20 mouse cellular contexts compared by ENCODE assay signal in genomic region chr9:110638611-110639021, GRCm38 (mm10). TPM values are rescaled to one million over a fixed set of nuclear protein-coding genes. Genes with fewer than 3 reads are reported as not detected.
DNase-seq lines count a peak whose midpoint lies in the region; TF ChIP-seq lines count a peak whose summit lies in the region.
"Had no signal": no experiment of that assay in that cellular context is flagged by ENCODE, and none has a peak within 500 bp of the region (broad histone marks: within the 10 kb centered on the region; RNA-seq: fewer than 3 reads in every experiment).

No protein-coding gene starts in this region.

- H3K4me3 ChIP-seq in E14TG2a.4 (replicated peaks; ENCODE audit: low read length), result peak overlapping the region; percentile 64
- H3K4me3 ChIP-seq: forebrain, embryonic 12.5 days; gastrocnemius, adult 2 months; heart, adult 2 months; heart, embryonic 15.5 days; left cerebral cortex, adult 2 months; limb, embryonic 13.5 days; liver, embryonic 13.5 days; midbrain, embryonic 15.5 days had no signal

- H3K4me1 ChIP-seq in E14TG2a.4 (replicated peaks; ENCODE audit: low read depth, low read length), result peaks cover 61% of the 10 kb centered on the region
- H3K4me1 ChIP-seq: heart, embryonic 15.5 days; midbrain, embryonic 15.5 days had no signal

- no peaks in the 10 kb centered on the region for H3K9me3 ChIP-seq in E14TG2a.4 (ENCODE audit: low read length)
- H3K9me3 ChIP-seq: forebrain, embryonic 12.5 days; heart, embryonic 15.5 days; limb, embryonic 13.5 days; liver, embryonic 13.5 days; midbrain, embryonic 15.5 days had no signal

- intact Hi-C loops in left cerebral cortex, postnatal 4 days (cut with DNase I), result loop anchor here (5.0 kb wide), 1 partner anchor 59 kb away; no protein-coding TSS in a partner anchor

- peaks cover 23% of the 10 kb centered on the region for H3K27me3 ChIP-seq in E14TG2a.4 (ENCODE audit: insufficient read depth, low read length)
- H3K27me3 ChIP-seq: liver, embryonic 13.5 days had no signal

- TF ChIP-seq CTCF in E14TG2a.4 (conservative IDR thresholded peaks at IDR 0.05; ENCODE audit: low read length), result no peak

- peaks cover 65% of the 10 kb centered on the region for H3K36me3 ChIP-seq in E14TG2a.4 (ENCODE audit: insufficient read depth, low read length)
- H3K36me3 ChIP-seq: limb, embryonic 13.5 days; midbrain, embryonic 15.5 days had no signal

- peak; percentile 67 for DNase-seq in left cerebral cortex, postnatal 4 days
- no peak for DNase-seq in left cerebral cortex, adult 8-10 months (ENCODE audit: low spot score in 2 of 2)
- DNase-seq in cerebellum, adult 11 months, result peak; percentile 57
- peak; percentile 77 for DNase-seq in cerebellum, postnatal 10 days
- no peak for DNase-seq in layer of hippocampus, adult 11-12 months (ENCODE audit: low spot score)
- no peak for DNase-seq in gastrocnemius, postnatal 4 days (ENCODE audit: low spot score in 2 of 2)
- DNase-seq in right cerebral cortex, postnatal 36 days (ENCODE audit: low spot score in 2 of 2), result no peak
- DNase-seq: adrenal gland, adult 2 months; gastrocnemius, adult 2 months; heart, adult 2 months; kidney, adult 11 months; kidney, postnatal 14 days; liver, embryonic 13.5 days; thymus, postnatal 25 days had no signal

RNA-seq across cellular contexts. Expression of gene Nradd, which starts 14.4 kb away (rescaled TPM):
- 1 to 10 TPM; 5.9 to 8.6 TPM for total RNA-seq in left cerebral cortex, postnatal 4 days (2021)
- total RNA-seq in left cerebral cortex, adult 8-10 months (2022), result 1 to 10 TPM; 1.4 to 2.9 (median 2.6) TPM
- 1 to 10 TPM; 4.0 to 4.3 TPM for total RNA-seq in gastrocnemius, postnatal 4 days (2021)

RNA-seq across cellular contexts. Expression of gene Nbeal2, which starts 15.3 kb away (rescaled TPM):
- 10 to 100 TPM; 13.0 to 14.6 TPM for total RNA-seq in left cerebral cortex, postnatal 4 days (2021)
- total RNA-seq in left cerebral cortex, adult 8-10 months (2022), result 10 to 100 TPM; 11.9 to 14.6 (median 12.6) TPM
- total RNA-seq in gastrocnemius, postnatal 4 days (2021), result 1 to 10 TPM; 3.1 to 3.4 TPM

RNA-seq across cellular contexts. Expression of gene Ccdc12, which starts 17.7 kb away (rescaled TPM):
- 10 to 100 TPM; 43.1 to 46.6 TPM for total RNA-seq in left cerebral cortex, postnatal 4 days (2021)
- 10 to 100 TPM; 69.7 to 73.5 (median 72.6) TPM for total RNA-seq in left cerebral cortex, adult 8-10 months (2022)
- total RNA-seq in gastrocnemius, postnatal 4 days (2021), result 10 to 100 TPM; 57.0 to 57.9 TPM

Comparison
In these comparisons a context has a peak if more than half of its experiments do, and no peak if none do; other contexts are left out.
1. DNase-seq: peak in left cerebral cortex, postnatal 4 days (single experiment), cerebellum, adult 11 months (single experiment) and cerebellum, postnatal 10 days (2 of 2); none in left cerebral cortex, adult 8-10 months (0 of 2), layer of hippocampus, adult 11-12 months (single experiment), gastrocnemius, postnatal 4 days (0 of 2) and right cerebral cortex, postnatal 36 days (0 of 2).